Mouse (Mus musculus) gastrocnemius, postnatal 36 days (tissue): ENCODE data around the gene Sac3d1. TPM values are rescaled to one million over a fixed set of nuclear protein-coding genes. Genes with fewer than 3 reads are reported as not detected.

Experiments
- DNase-seq, 2 experiments: peaks; one replicate each; pipeline ENCODE4 v3.0.0; 2022
- intact Hi-C: fragments of 180-260 bp; cut with DNase I; formaldehyde crosslinking; loops from one replicate; pipeline ENCODE4 v1.15.1; 2025
- total RNA-seq, 2 experiments: library from RNA; stranded (reverse); gene quantifications; 2 replicates each; pipeline ENCODE4 v1.2.3; 2021

The Sac3d1 gene
- total RNA-seq, 2 experiments from 2014 or later: 8.7 to 9.8 TPM

GRCm38 (mm10) chr19:6124898-6125297, 6.4 kb upstream of the Sac3d1 start:
- intact Hi-C loops: loop anchor here (5.0 kb wide), 1 partner anchor 158 kb away; no protein-coding TSS in a partner anchor
- no peak for DNase-seq

DNA sequence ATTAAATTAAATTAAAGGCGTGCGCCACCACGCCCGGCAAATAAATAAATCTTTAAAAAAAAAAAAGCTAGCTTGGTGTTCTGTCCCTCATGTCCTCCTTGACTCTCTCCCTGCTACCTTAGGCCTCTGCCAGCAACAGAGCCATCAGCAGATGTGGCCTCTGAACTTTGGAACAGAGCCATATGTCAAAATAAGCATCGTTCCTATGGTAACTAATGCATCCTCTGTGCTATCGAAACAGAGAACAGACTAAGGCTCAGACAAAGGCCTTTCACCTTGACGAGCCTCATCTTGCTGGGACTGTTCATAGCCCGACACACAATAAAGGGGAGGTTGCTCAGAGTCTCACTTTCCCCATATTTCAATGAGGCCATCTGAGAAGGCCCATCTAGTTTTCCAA, 4.9 kb upstream of the Sac3d1 start:
- DNase-seq: no peak
- intact Hi-C loops: loop anchor here (5.0 kb wide), 1 partner anchor 156 kb away; no protein-coding TSS in a partner anchor

DNA sequence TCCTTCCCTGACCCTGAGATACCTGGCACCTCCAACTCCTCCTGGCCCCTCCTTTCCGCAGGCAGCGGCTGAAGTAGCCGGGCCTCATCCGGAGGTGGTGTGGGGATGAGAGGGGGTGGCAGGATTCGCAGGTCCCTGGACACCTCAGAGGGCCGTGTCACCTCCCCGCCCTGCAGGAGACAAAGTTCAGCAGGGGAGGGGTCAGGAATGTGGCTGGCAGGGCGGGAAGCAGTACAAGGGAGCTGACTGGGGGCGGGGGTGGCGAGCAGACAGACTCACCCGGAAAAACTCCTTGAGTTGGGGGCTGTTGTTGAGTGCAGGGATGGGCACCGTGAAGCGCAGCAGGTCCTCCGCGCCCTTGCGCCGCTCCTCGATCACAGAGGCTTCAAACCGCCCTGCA, 3.3 kb upstream of the Sac3d1 start:
- no peak for DNase-seq
- intact Hi-C loops: loop anchor here (5.0 kb wide), 1 partner anchor 154 kb away; no protein-coding TSS in a partner anchor

DNA sequence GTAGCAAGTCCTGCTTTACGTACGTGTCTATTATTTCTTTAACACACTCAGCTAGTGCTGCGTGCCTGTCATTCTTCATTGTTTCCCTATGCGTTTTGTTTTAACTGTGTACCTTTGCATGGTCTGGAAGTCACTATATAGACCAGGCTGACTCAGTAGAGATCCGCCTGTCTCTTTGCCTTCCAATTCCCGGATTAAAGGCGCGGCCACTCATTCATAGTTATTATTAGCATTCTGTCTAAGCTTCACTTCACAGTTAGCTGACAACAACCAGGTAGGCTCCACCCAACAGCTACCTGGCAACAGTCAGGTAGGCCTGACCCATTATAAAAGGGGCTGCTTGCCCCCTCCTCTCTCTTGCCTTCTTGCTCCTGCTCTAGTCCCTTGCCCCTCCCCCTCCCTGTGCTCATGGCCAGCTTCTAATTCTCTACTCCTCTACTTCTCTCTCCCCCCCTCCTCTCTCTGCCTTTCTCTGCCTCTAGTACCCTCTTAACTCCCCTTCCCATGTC, 281 bp upstream of the Sac3d1 start:
- no peak for DNase-seq
- intact Hi-C loops: loop anchor here (5.0 kb wide), 1 partner anchor 36 kb away; the partner anchor contains the start of genes Cdca5, Gm28374, Tmem262 and Zfpl1

- DNase-seq: no peak
- intact Hi-C loops: loop anchor here (5.0 kb wide), 1 partner anchor 35 kb away; the partner anchor contains the start of genes Cdca5, Gm28374, Tmem262 and Zfpl1
Measured at GRCm38 (mm10) chr19:6117346-6117985, 984 bp downstream of the Sac3d1 start.

- intact Hi-C loops: loop anchor here (5.0 kb wide), 1 partner anchor 34 kb away; the partner anchor contains the start of genes Cdca5, Gm28374, Tmem262 and Zfpl1
Measured at GRCm38 (mm10) chr19:6116113-6116850, 2.2 kb downstream of the Sac3d1 start.

GRCm38 (mm10) chr19:6113116-6113515, 5.3 kb downstream of the Sac3d1 start:
- intact Hi-C loops: no loop called here
- no peak for DNase-seq

More at GRCm38 (mm10) chr19:6116113-6116850, 2.2 kb downstream of the Sac3d1 start:
- DNase-seq: no peak

GRCm38 (mm10) chr19:6105586-6105985, 12.9 kb downstream of the Sac3d1 start, which contains the start of gene Naaladl1:
Gene Naaladl1, plus strand, starts transcription at chr19:6105782.
- intact Hi-C loops: no loop called here
- DNase-seq: no peak

DNA sequence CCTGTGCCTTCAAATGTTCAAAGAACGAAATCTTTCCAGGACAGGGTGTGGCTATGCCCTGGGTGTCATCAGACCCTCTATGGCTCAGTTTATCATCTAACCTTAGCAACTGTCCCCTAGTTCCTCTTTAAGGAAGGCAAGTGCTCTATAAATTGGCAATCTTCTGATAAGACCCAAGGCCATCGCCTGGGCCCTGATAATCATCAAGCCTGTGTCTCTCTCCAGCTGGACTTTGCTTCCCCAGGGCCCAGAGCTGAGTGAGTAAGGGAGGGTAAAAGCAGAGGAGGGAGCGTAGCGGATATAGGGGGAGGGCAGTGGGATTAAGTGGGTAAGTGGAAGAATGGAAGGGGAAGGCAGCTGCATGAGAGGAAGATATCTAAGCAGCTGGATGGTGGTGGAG, 14.0 kb downstream of the Sac3d1 start:
- DNase-seq: no peak
- intact Hi-C loops: no loop called here

GRCm38 (mm10) chr19:6102169-6102853, 16.1 kb downstream of the Sac3d1 start:
- intact Hi-C loops: no loop called here
- no peak for DNase-seq

- DNase-seq: no peak
- intact Hi-C loops: no loop called here
Measured at GRCm38 (mm10) chr19:6101186-6101585, 17.3 kb downstream of the Sac3d1 start.

DNA sequence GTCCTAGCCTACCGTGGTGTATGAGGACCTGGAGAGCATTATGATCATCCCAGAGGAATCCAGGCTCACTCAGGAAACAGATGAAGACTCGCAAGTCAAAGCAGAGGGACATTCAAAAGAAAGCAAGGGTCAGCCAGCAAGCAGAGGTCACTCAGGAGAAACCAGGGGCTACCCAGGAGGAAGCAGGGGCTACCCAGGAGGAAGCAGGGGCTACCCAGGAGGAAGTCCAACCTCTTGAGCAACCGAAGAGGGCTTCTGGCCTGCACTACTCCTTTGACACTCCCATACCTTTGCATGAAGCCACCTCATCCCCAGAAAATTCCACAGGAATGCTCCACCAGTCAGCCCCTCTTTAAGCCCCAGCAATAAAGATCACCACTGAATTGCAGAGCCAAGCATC, 20.6 kb downstream of the Sac3d1 start:
- DNase-seq: no peak
- intact Hi-C loops: no loop called here

- intact Hi-C loops: no loop called here
- no peak for DNase-seq
Measured at GRCm38 (mm10) chr19:6094119-6094518, 24.3 kb downstream of the Sac3d1 start, which contains the start of gene AC131692.1. Gene AC131692.1, plus strand, starts transcription at chr19:6094419.

DNA sequence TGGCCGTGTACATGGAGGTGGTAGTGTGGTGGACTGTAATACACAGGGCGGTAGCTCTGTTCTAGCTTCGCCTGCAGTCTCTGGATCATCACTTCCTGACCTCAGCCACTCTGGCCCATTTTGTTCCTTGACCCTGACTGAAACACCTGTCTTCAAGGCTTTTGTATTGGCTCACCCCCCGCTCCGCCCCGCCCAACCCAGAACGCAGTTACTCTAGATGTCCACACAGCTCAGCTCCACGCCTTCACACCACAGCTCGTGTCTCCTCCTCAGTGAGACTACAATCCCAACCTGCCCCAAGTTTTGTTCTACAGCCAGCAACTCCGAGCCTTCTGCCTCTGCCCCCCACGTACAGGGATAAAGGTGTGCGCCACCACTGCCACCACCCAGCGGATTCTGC, 29.6 kb downstream of the Sac3d1 start:
- intact Hi-C loops: no loop called here
- DNase-seq: no peak

- DNase-seq: no peak
- intact Hi-C loops: no loop called here
Measured at GRCm38 (mm10) chr19:6085417-6085879, 33.0 kb downstream of the Sac3d1 start.

DNA sequence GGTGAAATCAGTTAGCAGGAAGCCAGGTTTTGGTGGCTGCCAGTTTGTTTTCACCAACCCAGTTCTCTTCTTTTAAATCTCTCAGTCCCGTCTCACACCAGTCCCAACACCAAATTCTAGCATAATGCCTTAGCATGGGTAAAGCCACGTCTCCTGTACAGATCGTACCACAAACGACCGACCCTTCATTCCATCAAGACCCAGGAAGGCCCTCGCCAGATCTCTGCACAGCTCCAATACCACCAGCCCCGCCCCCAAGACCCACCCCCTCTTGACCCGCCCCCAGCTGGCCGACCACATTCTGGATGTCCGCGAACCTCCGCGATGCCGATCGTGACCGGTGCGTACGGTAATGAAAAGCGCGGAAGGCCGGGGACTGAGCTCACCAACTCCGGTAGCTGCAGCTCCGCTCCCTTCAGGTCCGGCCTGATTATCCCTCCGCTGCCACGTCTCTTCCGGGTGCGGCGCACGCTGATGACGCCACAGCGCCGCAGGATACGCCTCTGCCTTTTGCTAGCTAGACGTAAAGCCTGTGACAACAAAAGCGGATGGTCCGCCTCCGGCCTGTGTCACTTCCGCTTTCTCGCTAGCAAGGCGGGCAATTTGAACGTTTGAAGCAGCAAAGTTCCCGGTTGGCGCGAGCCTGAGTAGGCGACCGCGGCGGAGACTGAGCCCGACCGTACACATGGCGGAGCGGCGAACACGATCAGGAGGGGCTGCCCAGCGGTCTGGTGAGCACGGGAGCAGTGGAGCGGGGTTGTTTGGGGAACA, 33.8 kb downstream of the Sac3d1 start, which contains the start of the genes Zfpl1 and Cdca5:
Gene Zfpl1, minus strand, starts transcription at position 479 of the 771 bp plus-strand sequence.
Gene Cdca5, plus strand, starts transcription at position 506 of the 771 bp plus-strand sequence.
- DNase-seq: peak; percentile 93 to 95
- intact Hi-C loops: loop anchor here (1.0 to 5.0 kb wide), 2 partner anchors 25 to 33 kb away; partner anchors contain the start of gene Sac3d1

DNA sequence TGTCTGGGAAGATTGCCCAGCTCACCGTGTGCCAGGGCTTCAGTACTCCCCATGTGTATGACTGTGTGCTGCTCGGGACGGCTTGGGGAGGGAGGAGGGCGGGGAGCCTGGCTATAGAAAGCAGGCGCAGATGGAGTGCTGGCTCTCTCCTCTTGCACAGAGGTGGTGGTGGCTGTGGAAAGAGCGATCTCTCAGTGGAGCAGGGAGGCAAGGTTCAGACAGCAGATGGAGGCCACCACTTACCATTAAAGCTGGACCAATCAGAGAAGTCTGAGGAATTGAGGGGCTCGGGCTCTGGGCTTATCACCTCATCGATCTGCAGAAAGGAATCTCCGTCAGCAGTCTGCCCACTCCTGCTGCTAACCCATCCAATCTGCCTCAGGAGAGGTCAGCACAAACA, 36.3 kb downstream of the Sac3d1 start, which contains the start of gene Gm28374:
Gene Gm28374, minus strand, starts transcription at position 101 of the 400 bp plus-strand sequence.
- no peak for DNase-seq
- intact Hi-C loops: loop anchor here (5.0 kb wide), 1 partner anchor 35 kb away; the partner anchor contains the start of gene Sac3d1

- intact Hi-C loops: loop anchor here (5.0 kb wide), 1 partner anchor 37 kb away; the partner anchor contains the start of gene Sac3d1
- DNase-seq: no peak
Measured at GRCm38 (mm10) chr19:6079983-6080480, 38.4 kb downstream of the Sac3d1 start, which contains the start of gene Tmem262. Gene Tmem262, plus strand, starts transcription at chr19:6080033.
